Mouse (Mus musculus) stomach, embryonic 15.5 days (tissue): ENCODE measurements around the gene Fam241b. TPM values are rescaled to one million over a fixed set of nuclear protein-coding genes. Genes with fewer than 3 reads are reported as not detected.

Source experiments
- ATAC-seq: fragments of 200-750 bp; cut with Nextera tagmentation; 2 replicates; pipeline ENCODE4 v1.8.0; 2017; ENCODE audit warnings: low read depth, moderate number of reproducible peaks, moderate TSS enrichment; ENCODE audit not compliant: insufficient read depth, low FRiP score
- H3K27ac ChIP-seq: fragments of 300-500 bp; sonication (generic); 2 replicates; pipeline ENCODE4 v1.5.1; 2015; ENCODE audit warnings: mild to moderate bottlenecking, inconsistent platforms
- H3K27me3 ChIP-seq: fragments of 300-500 bp; sonication (generic); replicated peaks from 2 replicates; pipeline ENCODE4 v1.6.1; 2015; ENCODE audit warnings: inconsistent platforms
- H3K36me3 ChIP-seq: fragments of 300-500 bp; sonication (generic); 2 replicates; pipeline ENCODE4 v1.6.1; 2015; ENCODE audit warnings: inconsistent platforms
- H3K4me1 ChIP-seq: fragments of 300-500 bp; sonication (generic); 2 replicates; pipeline ENCODE4 v1.6.1; 2015; ENCODE audit warnings: inconsistent platforms
- H3K4me2 ChIP-seq: fragments of 300-500 bp; sonication (generic); 2 replicates; pipeline ENCODE4 v1.6.1; 2015; ENCODE audit warnings: mild to moderate bottlenecking, inconsistent platforms
- H3K4me3 ChIP-seq: fragments of 300-500 bp; sonication (generic); replicated peaks from 2 replicates; pipeline ENCODE4 v1.5.1; 2015; ENCODE audit warnings: inconsistent platforms
- H3K9ac ChIP-seq: fragments of 300-500 bp; sonication (generic); 2 replicates; pipeline ENCODE4 v1.6.1; 2015; ENCODE audit warnings: inconsistent platforms
- H3K9me3 ChIP-seq: fragments of 300-500 bp; sonication (generic); 2 replicates; pipeline ENCODE4 v1.6.1; 2016; ENCODE audit warnings: inconsistent platforms
- WGBS: fragments of 180-500 bp; shearing (Covaris S2); methylation state at CpG from one replicate; pipeline ENCODE4 v1.1.7; 2015; 5-methylcytosine and 5-hydroxymethylcytosine counted together
- polyA plus RNA-seq: library from polyadenylated mRNA; unstranded; fragments of >200 nt; fragmentation: Nextera tagmentation; extraction: Ambion mirVana; gene quantifications from 2 replicates; pipeline ENCODE4 v1.2.1, GENCODE M21; 2015

The Fam241b gene
- polyA plus RNA-seq = 24.2 and 27.4 TPM in 2 replicates

- no peaks in the 10 kb centered on the region for H3K36me3 ChIP-seq
- H3K4me1 ChIP-seq = no peaks in the 10 kb centered on the region
- H3K4me3 ChIP-seq = no peak within 1 kb of the TSS
- H3K9me3 ChIP-seq = no peaks in the 10 kb centered on the region
- 52% methylated on average over 8 of the region's 8 CpGs for WGBS
- H3K4me2 ChIP-seq = no peak within 1 kb of the TSS
- no peak within 1 kb of the TSS for H3K27ac ChIP-seq
- no peaks in the 10 kb centered on the region for H3K27me3 ChIP-seq
- H3K9ac ChIP-seq = no peak within 1 kb of the TSS
- ATAC-seq = no peak
Observed at GRCm38 (mm10) chr10:62143820-62144219, at the start of gene Fam241b. Gene Fam241b, minus strand, starts transcription at chr10:62143920.

GRCm38 (mm10) chr10:62192701-62193157 lies 49.0 kb upstream of the Fam241b start:
- no peaks in the 10 kb centered on the region for H3K27me3 ChIP-seq
- 0 out of 2 replicates have a peak, but pooled peaks cover 8% of the 10 kb centered on the region for H3K4me1 ChIP-seq
- H3K36me3 ChIP-seq = no peaks in the 10 kb centered on the region
- H3K4me2 ChIP-seq = no peak overlapping the region
- no peak for ATAC-seq
- no peak overlapping the region for H3K4me3 ChIP-seq
- no peak overlapping the region for H3K27ac ChIP-seq
- WGBS = 58% methylated on average over 9 of the region's 9 CpGs
- H3K9ac ChIP-seq = no peak overlapping the region
- no peaks in the 10 kb centered on the region for H3K9me3 ChIP-seq

- Histone ChIP-seq H3K4me2 (no peak overlapping the region), H3K9ac (no peak overlapping the region), H3K9me3 (no peaks in the 10 kb centered on the region), H3K27ac (no peak overlapping the region), H3K4me1 (0 out of 2 replicates have a peak, but pooled peaks cover 8% of the 10 kb centered on the region), H3K27me3 (no peaks in the 10 kb centered on the region), H3K36me3 (no peaks in the 10 kb centered on the region), H3K4me3 (no peak overlapping the region)
- ATAC-seq = no peak
- WGBS = 94% methylated on average over 7 of the region's 7 CpGs
Observed at GRCm38 (mm10) chr10:62190821-62191220, 47.1 kb upstream of the Fam241b start.

GRCm38 (mm10) chr10:62189910-62190309 lies 46.2 kb upstream of the Fam241b start:
- 80% methylated on average over 4 of the region's 4 CpGs for WGBS
- Histone ChIP-seq H3K4me2 (no peak overlapping the region), H3K9ac (no peak overlapping the region), H3K4me3 (no peak overlapping the region), H3K27me3 (no peaks in the 10 kb centered on the region), H3K27ac (no peak overlapping the region), H3K36me3 (no peaks in the 10 kb centered on the region), H3K4me1 (0 out of 2 replicates have a peak, but pooled peaks cover 7% of the 10 kb centered on the region), H3K9me3 (no peaks in the 10 kb centered on the region)
- no peak for ATAC-seq

GRCm38 (mm10) chr10:62189303-62189702 lies 45.6 kb upstream of the Fam241b start:
- H3K4me3 ChIP-seq = no peak overlapping the region
- H3K9ac ChIP-seq = no peak overlapping the region
- H3K27ac ChIP-seq = no peak overlapping the region
- H3K4me1 ChIP-seq = 0 out of 2 replicates have a peak, but pooled peaks cover 4% of the 10 kb centered on the region
- H3K27me3 ChIP-seq = no peaks in the 10 kb centered on the region
- H3K9me3 ChIP-seq = no peaks in the 10 kb centered on the region
- H3K36me3 ChIP-seq = no peaks in the 10 kb centered on the region
- WGBS = 42% methylated on average over 3 of the region's 3 CpGs
- H3K4me2 ChIP-seq = no peak overlapping the region
- peak; percentile 43; the same call in 1 of the 2 replicates for ATAC-seq

GRCm38 (mm10) chr10:62186882-62187281 lies 43.2 kb upstream of the Fam241b start:
- Histone ChIP-seq H3K36me3 (no peaks in the 10 kb centered on the region), H3K9me3 (no peaks in the 10 kb centered on the region), H3K27me3 (no peaks in the 10 kb centered on the region), H3K4me1 (no peaks in the 10 kb centered on the region), H3K4me3 (no peak overlapping the region), H3K9ac (no peak overlapping the region), H3K4me2 (no peak overlapping the region), H3K27ac (no peak overlapping the region)
- no peak for ATAC-seq
- WGBS = 20% methylated on average over 7 of the region's 7 CpGs

GRCm38 (mm10) chr10:62183053-62183452 lies 39.3 kb upstream of the Fam241b start:
- 0 out of 2 replicates have a peak, but pooled peaks have one; percentile 39 for ATAC-seq
- no peak overlapping the region for H3K9ac ChIP-seq
- no peaks in the 10 kb centered on the region for H3K36me3 ChIP-seq
- WGBS = under 1% methylated on average over 10 of the region's 10 CpGs
- no peak overlapping the region for H3K27ac ChIP-seq
- no peak overlapping the region for H3K4me3 ChIP-seq
- H3K4me2 ChIP-seq = no peak overlapping the region
- no peaks in the 10 kb centered on the region for H3K4me1 ChIP-seq
- H3K9me3 ChIP-seq = no peaks in the 10 kb centered on the region
- H3K27me3 ChIP-seq = no peaks in the 10 kb centered on the region

GRCm38 (mm10) chr10:62182471-62183014 lies 38.8 kb upstream of the Fam241b start:
- Histone ChIP-seq H3K36me3 (no peaks in the 10 kb centered on the region), H3K4me2 (no peak overlapping the region), H3K9me3 (no peaks in the 10 kb centered on the region), H3K4me3 (no peak overlapping the region), H3K27me3 (no peaks in the 10 kb centered on the region), H3K27ac (no peak overlapping the region), H3K4me1 (no peaks in the 10 kb centered on the region), H3K9ac (no peak overlapping the region)
- no peak for ATAC-seq
- 74% methylated on average over 6 of the region's 6 CpGs for WGBS

GRCm38 (mm10) chr10:62181701-62182100 lies 38.0 kb upstream of the Fam241b start:
- Histone ChIP-seq H3K27me3 (no peaks in the 10 kb centered on the region), H3K9ac (no peak overlapping the region), H3K9me3 (no peaks in the 10 kb centered on the region), H3K4me2 (no peak overlapping the region), H3K36me3 (no peaks in the 10 kb centered on the region), H3K4me1 (no peaks in the 10 kb centered on the region), H3K4me3 (no peak overlapping the region), H3K27ac (no peak overlapping the region)
- ATAC-seq = no peak
- 49% methylated on average over 3 of the region's 3 CpGs for WGBS

- Histone ChIP-seq H3K9me3 (no peaks in the 10 kb centered on the region), H3K4me1 (no peaks in the 10 kb centered on the region), H3K27me3 (no peaks in the 10 kb centered on the region), H3K9ac (no peak overlapping the region), H3K27ac (no peak overlapping the region), H3K36me3 (no peaks in the 10 kb centered on the region), H3K4me2 (no peak overlapping the region), H3K4me3 (no peak overlapping the region)
- no peak for ATAC-seq
- 87% methylated on average over 3 of the region's 3 CpGs for whole genome bisulfite sequencing
Observed at GRCm38 (mm10) chr10:62179944-62180343, 36.2 kb upstream of the Fam241b start.

GRCm38 (mm10) chr10:62174533-62175313 lies 31.0 kb upstream of the Fam241b start:
- no peak overlapping the region for H3K27ac ChIP-seq
- H3K9ac ChIP-seq = no peak overlapping the region
- H3K27me3 ChIP-seq = no peaks in the 10 kb centered on the region
- 0 out of 2 replicates have a peak, but pooled peaks cover 7% of the 10 kb centered on the region for H3K4me1 ChIP-seq
- H3K4me2 ChIP-seq = no peak overlapping the region
- H3K9me3 ChIP-seq = no peaks in the 10 kb centered on the region
- 52% methylated on average over 15 of the region's 15 CpGs for WGBS
- no peaks in the 10 kb centered on the region for H3K36me3 ChIP-seq
- H3K4me3 ChIP-seq = no peak overlapping the region
- no peak for ATAC-seq

- WGBS = 38% methylated on average over 9 of the region's 9 CpGs
- Histone ChIP-seq H3K4me1 (0 out of 2 replicates have a peak, but pooled peaks cover 7% of the 10 kb centered on the region), H3K4me2 (no peak overlapping the region), H3K27ac (no peak overlapping the region), H3K9me3 (no peaks in the 10 kb centered on the region), H3K27me3 (no peaks in the 10 kb centered on the region), H3K9ac (no peak overlapping the region), H3K36me3 (no peaks in the 10 kb centered on the region), H3K4me3 (no peak overlapping the region)
- no peak for ATAC-seq
Observed at GRCm38 (mm10) chr10:62173941-62174448, 30.3 kb upstream of the Fam241b start.
